Mouse (Mus musculus) CH12.LX (cell line): ENCODE results near the gene Lrmda. TPM values are rescaled to one million over a fixed set of nuclear protein-coding genes. Genes with fewer than 3 reads are reported as not detected.

Experiments used
- DNase-seq: peaks from one replicate; pipeline ENCODE4 v3.0.0-alpha.2; 2013; ENCODE audit errors: extremely low read depth
- H3K27ac ChIP-seq: 2 replicates; pipeline ENCODE4 v1.5.1; 2012; ENCODE audit warnings: low read depth, mild to moderate bottlenecking, control low read depth, moderate library complexity; ENCODE audit not compliant: insufficient read depth
- H3K27me3 ChIP-seq: replicated peaks from 2 replicates; pipeline ENCODE3; 2012; ENCODE audit warnings: inconsistent platforms
- H3K36me3 ChIP-seq, 2 experiments: replicated peaks in 1 of 2; 2 replicates each; pipeline versions ENCODE3 to v1.6.1; 2012; ENCODE audit warnings: inconsistent platforms in 1 of 2, low read length in 1 of 2, mild to moderate bottlenecking in 1 of 2, mixed read lengths in 1 of 2, moderate library complexity in 1 of 2; ENCODE audit not compliant: control insufficient read depth in 1 of 2, insufficient read depth in 1 of 2
- H3K4me1 ChIP-seq, 2 experiments: 2 replicates each; pipeline ENCODE4 v1.6.1; 2012; ENCODE audit warnings: inconsistent platforms in 1 of 2, moderate library complexity in 1 of 2; ENCODE audit not compliant: insufficient read depth in 2 of 2, control insufficient read depth in 1 of 2
- H3K4me2 ChIP-seq: 2 replicates; pipeline ENCODE4 v1.6.1; 2012; ENCODE audit warnings: low read depth, mild to moderate bottlenecking, control low read depth; ENCODE audit not compliant: poor library complexity, insufficient read depth, severe bottlenecking
- H3K4me3 ChIP-seq, 3 experiments: fragments of 150-350 bp in 1 of 3; sonication (generic) in 1 of 3; replicated peaks in 1 of 3; 2 replicates each; pipeline versions ENCODE3 to v1.5.1; 2011 to 2012; ENCODE audit warnings: low read depth in 2 of 3, low read length in 2 of 3, mild to moderate bottlenecking in 2 of 3, moderate library complexity in 2 of 3, control low read depth in 1 of 3, improper control_type of control experiment in 1 of 3, inconsistent platforms in 1 of 3, mixed read lengths in 1 of 3; ENCODE audit not compliant: poor library complexity in 1 of 3
- H3K79me2 ChIP-seq: replicated peaks from 2 replicates; pipeline ENCODE4 v1.6.1; 2012; ENCODE audit warnings: mild to moderate bottlenecking, moderate library complexity; ENCODE audit not compliant: control insufficient read depth, poor library complexity, insufficient read depth, severe bottlenecking; ENCODE audit errors: extremely low read depth
- H3K9ac ChIP-seq: 2 replicates; pipeline ENCODE4 v1.6.1; 2012; ENCODE audit warnings: low read depth, mild to moderate bottlenecking, control low read depth, moderate library complexity; ENCODE audit not compliant: insufficient read depth
- H3K9me3 ChIP-seq: replicated peaks from 2 replicates; pipeline ENCODE3; 2012; ENCODE audit warnings: low read length, inconsistent platforms, mixed read lengths
- GABPA ChIP-seq: IDR thresholded peaks from 2 replicates; pipeline ENCODE4 v1.6.1; 2012; ENCODE audit warnings: low read depth, low read length, improper control_type of control experiment, inconsistent platforms; ENCODE audit not compliant: insufficient replicate concordance
- MAFK ChIP-seq: IDR thresholded peaks from 2 replicates; pipeline ENCODE4 v1.6.1; 2011; ENCODE audit warnings: low read length, improper control_type of control experiment; ENCODE audit not compliant: insufficient replicate concordance
- MXI1 ChIP-seq: IDR thresholded peaks from 2 replicates; pipeline ENCODE4 v1.6.1; 2011; ENCODE audit warnings: mild to moderate bottlenecking, low read depth, low read length, improper control_type of control experiment
- RAD21 ChIP-seq: IDR thresholded peaks from 2 replicates; pipeline ENCODE4 v1.6.1; 2011; ENCODE audit warnings: low read depth, mild to moderate bottlenecking, low read length, improper control_type of control experiment, moderate library complexity
- RCOR1 ChIP-seq: conservative IDR thresholded peaks from 2 replicates; pipeline ENCODE4 v1.6.1; 2012; ENCODE audit warnings: low read depth, mild to moderate bottlenecking, inconsistent platforms, low read length, improper control_type of control experiment
- SIN3A ChIP-seq: IDR thresholded peaks from 2 replicates; pipeline ENCODE4 v1.6.1; 2012; ENCODE audit warnings: low read length, improper control_type of control experiment, inconsistent platforms
- TBP ChIP-seq: conservative IDR thresholded peaks from 2 replicates; pipeline ENCODE4 v1.6.1; 2011; ENCODE audit warnings: low read depth, low read length, improper control_type of control experiment
- UBTF ChIP-seq: IDR thresholded peaks from 2 replicates; pipeline ENCODE4 v1.6.1; 2012; ENCODE audit warnings: low read depth, mild to moderate bottlenecking, inconsistent platforms, low read length, improper control_type of control experiment, moderate library complexity
- USF2 ChIP-seq: conservative IDR thresholded peaks from 2 replicates; pipeline ENCODE4 v1.6.1; 2011; ENCODE audit warnings: low read depth, low read length, improper control_type of control experiment
- dilution Hi-C: fragments of 300-500 bp; cut with MboI; formaldehyde crosslinking; loops from 2 replicates; pipeline ENCODE4 v1.14.3; 2020; ENCODE audit warnings: low sequenced_read_pairs; ENCODE audit not compliant: extremely low pct_unique_long_range_greater_than_20kb, extremely low pct_ligation_motif_present
- in situ Hi-C: fragments of 300-500 bp; cut with MboI; formaldehyde crosslinking; loops from 3 replicates; pipeline ENCODE4 v1.14.3; 2019; ENCODE audit warnings: low sequenced_read_pairs, low pct_ligation_motif_present, low pct_unique_long_range_greater_than_20kb, mixed read lengths
- polyA plus RNA-seq: library from polyadenylated mRNA; unstranded; fragments of >175 nt; gene quantifications from 2 replicates; pipeline ENCODE4 v1.2.1, GENCODE M21; 2012; ENCODE audit warnings: low read depth; ENCODE audit not compliant: insufficient read length
- total RNA-seq, 2 experiments: library from RNA; depleted of rRNA; stranded (reverse); fragments of 300-350 nt in 1 of 2; fragments of >200 nt in 1 of 2; gene quantifications; 2 replicates each; pipeline ENCODE4 v1.2.3; 2012 to 2014

The Lrmda gene
- total and polyA plus RNA-seq, 3 experiments = 0.89 to 3.7 (median 1.9) TPM

DNA sequence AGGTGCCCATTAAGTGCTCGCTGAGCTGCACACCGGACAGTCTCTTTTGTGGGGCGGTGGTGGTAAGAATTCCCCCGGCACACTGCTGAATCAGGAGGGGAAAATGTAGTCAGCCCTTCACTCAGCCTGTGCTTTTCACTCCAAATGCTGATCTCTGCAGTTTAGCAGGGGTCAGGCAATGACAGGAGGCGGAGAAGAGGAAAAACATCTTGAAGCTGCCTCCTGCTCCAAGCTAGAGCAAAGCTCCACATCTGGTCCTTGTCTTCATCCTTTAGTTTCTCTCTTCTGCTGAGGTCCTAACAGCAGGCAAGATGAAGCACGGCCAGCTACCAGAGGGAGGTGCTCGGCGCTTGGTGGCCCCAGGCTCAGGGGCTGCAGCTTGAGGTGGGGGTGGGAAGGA is 36.1 kb downstream of the Lrmda start:
- H3K27ac ChIP-seq = no peak overlapping the region
- no peak for DNase-seq
- H3K4me3 ChIP-seq = no peak overlapping the region
- H3K79me2 ChIP-seq = no peaks in the 10 kb centered on the region
- no peaks in the 10 kb centered on the region for H3K9me3 ChIP-seq
- no peaks in the 10 kb centered on the region for H3K4me1 ChIP-seq
- no peak overlapping the region for H3K9ac ChIP-seq
- no peaks in the 10 kb centered on the region for H3K27me3 ChIP-seq
- no peaks in the 10 kb centered on the region for H3K36me3 ChIP-seq
- no peak overlapping the region for H3K4me2 ChIP-seq
- dilution Hi-C loops = no loop called here
- no peak for TF ChIP-seq RAD21
- no peak for TF ChIP-seq TBP
- no peak for TF ChIP-seq USF2
- in situ Hi-C loops = no loop called here

DNA sequence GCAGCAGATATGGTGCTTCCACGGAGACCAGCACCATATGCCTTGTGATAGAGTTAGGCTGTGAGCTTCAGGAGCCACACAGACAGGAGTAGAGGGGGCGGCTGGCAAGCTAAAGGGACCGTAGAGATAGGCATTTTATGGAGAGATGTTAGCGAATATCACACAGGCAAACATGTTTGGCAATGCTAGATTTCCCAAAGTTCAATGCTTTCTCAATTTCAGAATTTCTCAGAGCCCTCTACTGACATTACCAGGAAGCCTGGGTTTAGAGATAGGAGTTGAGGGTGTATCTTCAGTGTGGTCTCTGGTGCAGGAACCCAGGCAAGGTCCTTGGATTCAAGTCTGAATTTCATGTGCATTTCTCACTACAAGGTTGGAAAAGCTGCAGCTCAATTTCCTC is 36.7 kb downstream of the Lrmda start:
- H3K4me1 ChIP-seq = no peaks in the 10 kb centered on the region
- no peaks in the 10 kb centered on the region for H3K9me3 ChIP-seq
- no peak overlapping the region for H3K4me3 ChIP-seq
- dilution Hi-C loops (no loop called here), in situ Hi-C loops (no loop called here)
- H3K36me3 ChIP-seq = no peaks in the 10 kb centered on the region
- DNase-seq = no peak
- no peak overlapping the region for H3K9ac ChIP-seq
- TF ChIP-seq MXI1 = no peak
- TF ChIP-seq RCOR1 = no peak
- TF ChIP-seq GABPA = no peak
- TF ChIP-seq UBTF = no peak
- no peak for TF ChIP-seq RAD21
- TF ChIP-seq MAFK = no peak
- TF ChIP-seq, all 38 proteins: peak for 0
- no peaks in the 10 kb centered on the region for H3K79me2 ChIP-seq
- H3K27me3 ChIP-seq = no peaks in the 10 kb centered on the region
- H3K4me2 ChIP-seq = no peak overlapping the region
- H3K27ac ChIP-seq = no peak overlapping the region

DNA sequence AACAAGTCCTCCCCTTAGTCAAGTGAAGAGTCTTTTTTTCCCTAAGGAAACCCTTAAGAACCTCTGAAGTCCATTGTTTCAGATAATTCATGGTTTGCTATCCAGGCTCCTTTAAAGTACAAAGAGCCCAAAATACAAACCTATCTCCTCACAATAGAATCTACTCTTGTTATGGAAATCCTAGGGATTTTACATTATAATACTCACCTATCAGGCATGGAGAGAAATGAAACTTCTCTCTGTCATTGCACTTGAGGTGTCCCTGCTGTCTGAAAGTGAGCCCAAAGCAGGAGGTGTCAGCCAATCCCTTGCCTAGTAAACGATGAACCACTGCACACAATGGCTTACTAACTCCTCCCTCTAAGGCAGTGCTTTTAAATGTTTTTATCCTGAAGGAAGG is 39.2 kb downstream of the Lrmda start:
- in situ Hi-C loops (no loop called here), dilution Hi-C loops (no loop called here)
- no peak for TF ChIP-seq SIN3A
- no peaks in the 10 kb centered on the region for H3K27me3 ChIP-seq
- no peak overlapping the region for H3K9ac ChIP-seq
- H3K4me1 ChIP-seq = no peaks in the 10 kb centered on the region
- no peak overlapping the region for H3K4me2 ChIP-seq
- no peaks in the 10 kb centered on the region for H3K79me2 ChIP-seq
- no peaks in the 10 kb centered on the region for H3K36me3 ChIP-seq
- no peak overlapping the region for H3K4me3 ChIP-seq
- no peak for DNase-seq
- H3K27ac ChIP-seq = no peak overlapping the region
- H3K9me3 ChIP-seq = no peaks in the 10 kb centered on the region
